Mouse (Mus musculus): Measurements from ENCODE around the gene Abcg1. TPM values are rescaled to one million over a fixed set of nuclear protein-coding genes. Genes with fewer than 3 reads are reported as not detected.

Gene Abcg1
- 100 to 1,000 TPM; 169 to 178 TPM for polyA plus RNA-seq (2017; shearing (Covaris generic))

- peak; percentile 54 for ATAC-seq
These were observed at the start of gene Abcg1 for GRCm38 (mm10) chr17:31057151-31057890. Gene Abcg1, plus strand, starts transcription at chr17:31057675.

- no peak for ATAC-seq
These were observed 49.1 kb upstream of the Abcg1 start for GRCm38 (mm10) chr17:31008416-31008815.

GRCm38 (mm10) chr17:31011551-31012394 is 45.7 kb upstream of the Abcg1 start:
- peak; percentile 86 for ATAC-seq

- ATAC-seq, result peak; percentile 67
These were observed 39.2 kb upstream of the Abcg1 start for GRCm38 (mm10) chr17:31018267-31018666.

GRCm38 (mm10) chr17:31019505-31019904 is 38.0 kb upstream of the Abcg1 start:
- ATAC-seq, result no peak

GRCm38 (mm10) chr17:31020078-31020477 is 37.4 kb upstream of the Abcg1 start:
- ATAC-seq, result no peak

- ATAC-seq, result no peak
These were observed 36.2 kb upstream of the Abcg1 start for GRCm38 (mm10) chr17:31021276-31021675.

- no peak for ATAC-seq
These were observed 33.2 kb upstream of the Abcg1 start for GRCm38 (mm10) chr17:31024125-31024781.

GRCm38 (mm10) chr17:31024782-31025125 is 32.7 kb upstream of the Abcg1 start:
- ATAC-seq, result no peak

- no peak for ATAC-seq
These were observed 30.5 kb upstream of the Abcg1 start for GRCm38 (mm10) chr17:31026986-31027385.

- no peak for ATAC-seq
These were observed 29.8 kb upstream of the Abcg1 start for GRCm38 (mm10) chr17:31027723-31028122.

- ATAC-seq, result no peak
These were observed 28.6 kb upstream of the Abcg1 start for GRCm38 (mm10) chr17:31028821-31029370.

GRCm38 (mm10) chr17:31029407-31029806 is 28.1 kb upstream of the Abcg1 start:
- no peak for ATAC-seq

GRCm38 (mm10) chr17:31032341-31032740 is 25.1 kb upstream of the Abcg1 start:
- no peak for ATAC-seq

- no peak for ATAC-seq
These were observed 24.2 kb upstream of the Abcg1 start for GRCm38 (mm10) chr17:31033251-31033650.

GRCm38 (mm10) chr17:31034165-31034564 is 23.3 kb upstream of the Abcg1 start:
- no peak for ATAC-seq

GRCm38 (mm10) chr17:31034674-31035356 is 22.7 kb upstream of the Abcg1 start:
- ATAC-seq, result no peak

- no peak for ATAC-seq
These were observed 21.2 kb upstream of the Abcg1 start for GRCm38 (mm10) chr17:31036168-31036876.

GRCm38 (mm10) chr17:31037331-31037730 is 20.1 kb upstream of the Abcg1 start:
- ATAC-seq, result no peak

GRCm38 (mm10) chr17:31038381-31038780 is 19.1 kb upstream of the Abcg1 start:
- ATAC-seq, result no peak

- ATAC-seq, result peak; percentile 98
These were observed 17.8 kb upstream of the Abcg1 start for GRCm38 (mm10) chr17:31039626-31040025.

GRCm38 (mm10) chr17:31040421-31040820 is 17.1 kb upstream of the Abcg1 start:
- ATAC-seq, result no peak
